Mouse (Mus musculus): ENCODE measurements around the gene Col24a1. TPM values are rescaled to one million over a fixed set of nuclear protein-coding genes. Genes with fewer than 3 reads are reported as not detected.

The Col24a1 gene
- polyA plus RNA-seq, 1 experiment from 2014 or later: 2.3 TPM

GRCm38 (mm10) chr3:145376298-145376697 is 84.0 kb downstream of the Col24a1 start:
- Histone ChIP-seq H3K9me3 (replicated peaks; ENCODE audit: low read length) (no peaks in the 10 kb centered on the region), H3K27me3 (ENCODE audit: insufficient read depth, low read length) (no peaks in the 10 kb centered on the region), H3K4me3 (replicated peaks; ENCODE audit: low read depth, low read length) (no peak overlapping the region), H3K4me2 (ENCODE audit: low read length) (no peak overlapping the region), H3K9ac (ENCODE audit: low read depth, low read length) (no peak overlapping the region), H3K4me1 (replicated peaks; ENCODE audit: insufficient read depth, low read length) (no peaks in the 10 kb centered on the region), H3K27ac (no peak overlapping the region), H3K36me3 (ENCODE audit: insufficient read depth, low read length) (no peaks in the 10 kb centered on the region)
- 80% methylated on average over 3 of the region's 3 CpGs for WGBS
- no peak for ATAC-seq (replicated peaks; ENCODE audit: low FRiP score, low read depth)
- TF ChIP-seq CTCF (IDR thresholded peaks at IDR 0.05; ENCODE audit: low read depth): no peak
- DNase-seq (ENCODE audit: low spot score): no peak

GRCm38 (mm10) chr3:145383095-145383494 is 90.8 kb downstream of the Col24a1 start:
- DNase-seq (ENCODE audit: low spot score) (no peak), ATAC-seq (replicated peaks; ENCODE audit: low FRiP score, low read depth) (no peak)
- Histone ChIP-seq H3K9me3 (replicated peaks; ENCODE audit: low read length) (no peaks in the 10 kb centered on the region), H3K27me3 (ENCODE audit: insufficient read depth, low read length) (no peaks in the 10 kb centered on the region), H3K36me3 (ENCODE audit: insufficient read depth, low read length) (no peaks in the 10 kb centered on the region), H3K9ac (ENCODE audit: low read depth, low read length) (no peak overlapping the region), H3K4me2 (ENCODE audit: low read length) (no peak overlapping the region), H3K4me1 (replicated peaks; ENCODE audit: insufficient read depth, low read length) (no peaks in the 10 kb centered on the region), H3K4me3 (replicated peaks; ENCODE audit: low read depth, low read length) (no peak overlapping the region), H3K27ac (no peak overlapping the region)
- TF ChIP-seq CTCF (IDR thresholded peaks at IDR 0.05; ENCODE audit: low read depth): no peak
- WGBS: 72% methylated on average over 13 of the region's 13 CpGs

DNA sequence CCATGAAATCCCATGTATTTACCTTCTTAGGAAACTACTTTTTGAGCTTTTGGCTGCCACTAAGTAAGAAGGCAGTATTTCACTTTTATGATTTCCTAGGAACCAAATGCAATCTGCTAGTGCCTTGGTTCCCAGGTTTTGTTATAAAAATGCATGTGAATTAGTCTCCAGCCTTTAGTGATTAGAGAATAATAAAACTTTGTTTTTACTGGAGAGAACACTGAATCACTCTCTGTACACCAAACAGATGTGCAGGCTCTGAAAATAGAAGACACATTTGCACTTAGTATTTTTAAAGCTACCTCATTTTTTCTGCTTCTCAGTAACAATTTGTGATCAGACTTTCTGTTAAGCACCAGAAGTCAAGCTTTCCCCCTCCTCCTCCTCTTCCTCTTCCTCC is 94.2 kb downstream of the Col24a1 start:
- TF ChIP-seq CTCF (IDR thresholded peaks at IDR 0.05; ENCODE audit: low read depth): no peak
- no peaks in the 10 kb centered on the region for H3K9me3 ChIP-seq (replicated peaks; ENCODE audit: low read length)
- H3K4me2 ChIP-seq (ENCODE audit: low read length): no peak overlapping the region
- ATAC-seq (replicated peaks; ENCODE audit: low FRiP score, low read depth) (no peak), DNase-seq (ENCODE audit: low spot score) (peak; percentile 85)
- H3K4me1 ChIP-seq (replicated peaks; ENCODE audit: insufficient read depth, low read length): no peaks in the 10 kb centered on the region
- H3K27ac ChIP-seq: no peak overlapping the region
- no peak overlapping the region for H3K9ac ChIP-seq (ENCODE audit: low read depth, low read length)
- H3K4me3 ChIP-seq (replicated peaks; ENCODE audit: low read depth, low read length): no peak overlapping the region
- H3K27me3 ChIP-seq (ENCODE audit: insufficient read depth, low read length): no peaks in the 10 kb centered on the region
- no peaks in the 10 kb centered on the region for H3K36me3 ChIP-seq (ENCODE audit: insufficient read depth, low read length)

DNA sequence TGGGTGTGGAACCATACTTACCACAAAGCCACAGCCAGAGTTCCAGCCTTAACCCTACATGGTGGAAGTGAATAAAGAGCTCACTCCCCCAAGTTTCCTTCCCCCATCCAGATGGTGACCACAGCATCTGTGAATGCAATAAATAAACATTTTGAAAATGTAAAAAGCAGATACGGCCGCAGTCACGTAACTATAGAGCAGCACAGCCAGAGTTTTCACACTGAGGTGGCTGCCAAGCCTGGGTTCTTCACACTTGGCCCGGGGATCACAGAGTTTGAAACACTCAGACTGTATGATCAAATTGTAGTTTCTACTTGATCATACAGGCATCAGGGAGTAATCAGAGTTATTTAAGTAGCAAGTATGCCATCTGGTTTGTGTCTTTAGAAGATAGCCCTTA is 98.4 kb downstream of the Col24a1 start:
- DNase-seq (ENCODE audit: low spot score) (no peak), ATAC-seq (replicated peaks; ENCODE audit: low FRiP score, low read depth) (no peak)
- Histone ChIP-seq H3K27me3 (ENCODE audit: insufficient read depth, low read length) (no peaks in the 10 kb centered on the region), H3K36me3 (ENCODE audit: insufficient read depth, low read length) (no peaks in the 10 kb centered on the region), H3K4me1 (replicated peaks; ENCODE audit: insufficient read depth, low read length) (0 out of 2 replicates have a peak, but pooled peaks cover 4% of the 10 kb centered on the region), H3K4me2 (ENCODE audit: low read length) (no peak overlapping the region), H3K27ac (no peak overlapping the region), H3K9ac (ENCODE audit: low read depth, low read length) (no peak overlapping the region), H3K4me3 (replicated peaks; ENCODE audit: low read depth, low read length) (no peak overlapping the region), H3K9me3 (replicated peaks; ENCODE audit: low read length) (no peaks in the 10 kb centered on the region)
- no peak for TF ChIP-seq CTCF (IDR thresholded peaks at IDR 0.05; ENCODE audit: low read depth)
- WGBS: 67% methylated on average over 4 of the region's 4 CpGs

GRCm38 (mm10) chr3:145391986-145392659 is 99.9 kb downstream of the Col24a1 start:
- ATAC-seq (replicated peaks; ENCODE audit: low FRiP score, low read depth) (no peak), DNase-seq (ENCODE audit: low spot score) (peak; percentile 32)

DNA sequence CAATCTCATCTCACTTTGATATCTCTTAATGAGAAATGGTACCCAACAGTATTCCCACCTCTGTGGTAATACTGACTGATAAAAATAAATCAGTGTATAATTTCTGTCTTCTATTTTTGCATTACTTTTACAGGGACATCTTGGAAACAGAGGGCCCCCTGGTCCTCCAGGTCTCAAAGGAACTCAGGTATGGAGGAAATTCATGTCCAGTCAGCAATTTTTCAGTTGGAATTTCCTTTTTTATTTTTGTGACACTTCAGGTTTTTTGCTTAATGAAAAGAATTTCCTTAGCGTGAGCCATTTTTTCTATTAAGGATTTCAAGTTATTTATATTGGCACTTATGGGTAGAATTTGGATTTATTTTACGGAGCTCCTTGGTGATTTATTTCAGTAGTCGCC is 106.9 kb downstream of the Col24a1 start:
- WGBS: 76% methylated on average over 3 of the region's 3 CpGs
- Histone ChIP-seq H3K4me3 (replicated peaks; ENCODE audit: low read depth, low read length) (no peak overlapping the region), H3K27me3 (ENCODE audit: insufficient read depth, low read length) (no peaks in the 10 kb centered on the region), H3K36me3 (ENCODE audit: insufficient read depth, low read length) (no peaks in the 10 kb centered on the region), H3K9me3 (replicated peaks; ENCODE audit: low read length) (no peaks in the 10 kb centered on the region), H3K27ac (no peak overlapping the region), H3K9ac (ENCODE audit: low read depth, low read length) (no peak overlapping the region), H3K4me2 (ENCODE audit: low read length) (no peak overlapping the region), H3K4me1 (replicated peaks; ENCODE audit: insufficient read depth, low read length) (no peaks in the 10 kb centered on the region)
- no peak for TF ChIP-seq CTCF (IDR thresholded peaks at IDR 0.05; ENCODE audit: low read depth)
- ATAC-seq (replicated peaks; ENCODE audit: low FRiP score, low read depth) (no peak), DNase-seq (ENCODE audit: low spot score) (no peak)

More at GRCm38 (mm10) chr3:145391986-145392659, 99.9 kb downstream of the Col24a1 start:
- 0 out of 2 replicates have a peak, but pooled peaks cover 4% of the 10 kb centered on the region for H3K4me1 ChIP-seq (replicated peaks; ENCODE audit: insufficient read depth, low read length)
- no peaks in the 10 kb centered on the region for H3K36me3 ChIP-seq (ENCODE audit: insufficient read depth, low read length)
- WGBS: 45% methylated on average over 19 of the region's 19 CpGs
- no peak overlapping the region for H3K27ac ChIP-seq
- H3K9me3 ChIP-seq (replicated peaks; ENCODE audit: low read length): no peaks in the 10 kb centered on the region
- no peak overlapping the region for H3K9ac ChIP-seq (ENCODE audit: low read depth, low read length)
- no peak for TF ChIP-seq CTCF (IDR thresholded peaks at IDR 0.05; ENCODE audit: low read depth)
- no peak overlapping the region for H3K4me3 ChIP-seq (replicated peaks; ENCODE audit: low read depth, low read length)
- no peak overlapping the region for H3K4me2 ChIP-seq (ENCODE audit: low read length)
- H3K27me3 ChIP-seq (ENCODE audit: insufficient read depth, low read length): no peaks in the 10 kb centered on the region

GRCm38 (mm10) chr3:145402257-145402656 is 110.0 kb downstream of the Col24a1 start:
- Histone ChIP-seq H3K9me3 (replicated peaks; ENCODE audit: low read length) (no peaks in the 10 kb centered on the region), H3K27ac (no peak overlapping the region), H3K9ac (ENCODE audit: low read depth, low read length) (no peak overlapping the region), H3K4me2 (ENCODE audit: low read length) (no peak overlapping the region), H3K27me3 (ENCODE audit: insufficient read depth, low read length) (no peaks in the 10 kb centered on the region), H3K4me1 (replicated peaks; ENCODE audit: insufficient read depth, low read length) (no peaks in the 10 kb centered on the region), H3K4me3 (replicated peaks; ENCODE audit: low read depth, low read length) (no peak overlapping the region), H3K36me3 (ENCODE audit: insufficient read depth, low read length) (no peaks in the 10 kb centered on the region)
- DNase-seq (ENCODE audit: low spot score) (no peak), ATAC-seq (replicated peaks; ENCODE audit: low FRiP score, low read depth) (no peak)
- TF ChIP-seq CTCF (IDR thresholded peaks at IDR 0.05; ENCODE audit: low read depth): no peak
- 90% methylated on average over 10 of the region's 10 CpGs for WGBS

Measured in kidney, postnatal 0 days (tissue).